Mouse (Mus musculus): ENCODE measurements around the gene Gm21992.
"Not testable (repeated sequence)": the region's sequence is repeated elsewhere in the genome, so short reads cannot be mapped to it uniquely, and the experiment has no call there.

Gm21992 gene

DNA sequence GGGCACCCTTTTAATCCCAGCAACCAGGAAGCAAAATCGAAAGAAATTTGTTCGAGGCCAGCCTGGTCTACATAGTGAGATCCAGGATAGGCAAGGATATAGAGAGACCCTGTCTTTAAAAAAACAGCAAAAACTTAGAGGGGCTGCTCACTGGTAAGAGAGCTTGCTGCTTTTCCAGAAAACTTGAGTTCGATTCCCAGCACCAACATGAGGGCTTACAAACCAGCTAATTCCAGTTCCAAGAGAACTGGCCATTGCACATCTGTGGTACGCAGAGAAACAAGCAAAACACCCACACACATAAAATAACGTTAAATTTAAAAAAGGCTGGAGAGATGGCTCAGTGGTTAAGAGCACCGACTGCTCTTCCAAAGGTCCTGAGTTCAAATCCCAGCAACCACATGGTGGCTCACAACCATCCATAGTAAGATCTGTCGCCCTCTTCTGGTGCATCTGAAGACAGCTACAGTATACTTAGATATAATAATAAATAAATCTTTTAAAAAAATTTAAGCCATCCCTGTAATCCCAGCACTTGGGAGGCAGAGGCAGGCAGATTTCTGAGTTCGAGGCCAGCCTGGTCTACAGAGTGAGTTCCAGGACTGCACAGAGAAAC is 1.0 kb upstream of the Gm21992 start:
- not testable (repeated sequence) for DNase-seq (ENCODE audit: low spot score)

DNA sequence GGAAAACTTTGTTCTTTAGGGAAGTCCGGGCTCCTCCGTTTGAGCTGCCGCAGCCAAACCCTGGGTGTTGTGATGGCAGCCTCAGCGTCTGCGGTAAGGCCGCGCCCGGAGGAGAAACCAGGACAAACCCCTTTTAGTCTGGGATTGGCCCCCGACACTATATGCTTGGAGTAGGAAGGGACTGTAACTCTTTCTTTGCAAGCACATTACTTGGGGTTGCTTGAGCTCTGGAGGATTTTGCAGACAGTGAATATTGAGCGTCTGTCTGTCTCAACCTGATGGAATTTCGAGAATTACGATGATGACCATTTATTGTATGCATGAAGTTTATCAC is 464 bp upstream of the Gm21992 start:
- DNase-seq (ENCODE audit: low spot score): no peak

DNA sequence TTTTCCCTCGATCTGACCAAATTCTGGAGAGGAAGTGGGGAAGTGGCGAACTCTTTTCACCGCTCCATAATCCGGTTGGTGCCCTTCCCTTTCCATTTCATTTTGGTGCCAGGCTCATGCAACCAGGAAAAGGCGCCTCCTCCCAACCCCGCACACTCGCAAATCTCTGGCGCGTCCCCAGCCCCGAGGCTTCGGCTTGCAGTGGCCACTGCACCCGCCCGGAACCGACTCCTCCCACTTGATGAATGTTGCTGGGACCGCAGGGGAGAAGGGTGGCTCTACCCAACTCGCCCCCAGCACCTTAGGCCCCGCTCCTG is 708 bp downstream of the Gm21992 start:
- no peak for DNase-seq (ENCODE audit: low spot score)

DNA sequence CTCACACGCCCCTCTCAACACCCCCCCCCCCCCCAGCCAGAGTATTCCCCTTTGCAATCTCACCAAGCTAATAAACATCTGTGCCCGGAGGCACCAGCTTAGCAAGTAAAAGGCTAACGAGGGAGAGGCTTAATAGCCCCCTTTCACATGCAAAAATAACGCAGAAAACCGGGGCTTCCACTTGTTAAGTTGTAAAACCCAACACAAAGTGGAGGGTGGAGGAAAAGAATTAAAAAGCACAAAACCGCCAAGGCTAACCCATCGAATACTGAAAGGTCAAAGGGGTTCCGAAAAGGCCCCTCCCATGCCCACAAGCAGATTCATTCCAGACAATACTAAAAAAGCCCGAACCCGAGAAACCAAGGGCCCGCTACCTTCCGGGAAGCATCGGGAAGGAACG is 1.1 kb downstream of the Gm21992 start:
- DNase-seq (ENCODE audit: low spot score): no peak

DNA sequence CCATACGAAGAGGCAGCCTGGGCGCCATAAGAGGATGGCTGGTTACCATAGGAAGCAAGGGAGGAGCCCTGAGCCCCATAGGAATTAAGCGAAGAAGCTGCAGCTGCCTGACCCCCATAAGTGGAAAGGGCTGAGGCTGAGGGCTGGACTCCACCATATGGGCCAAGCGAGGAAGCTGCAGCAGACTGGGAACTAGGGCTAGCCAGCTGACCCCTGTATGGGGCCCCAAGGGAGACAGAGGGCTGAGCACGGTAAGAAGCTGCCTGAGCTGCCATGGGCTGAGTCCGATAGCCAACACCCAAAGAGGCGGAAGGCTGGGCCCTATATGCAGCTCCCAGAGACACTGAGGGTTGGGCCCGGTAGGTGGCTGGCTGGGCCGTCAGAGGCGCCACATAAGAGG is 8.1 kb downstream of the Gm21992 start:
- DNase-seq (ENCODE audit: low spot score): no peak

DNA sequence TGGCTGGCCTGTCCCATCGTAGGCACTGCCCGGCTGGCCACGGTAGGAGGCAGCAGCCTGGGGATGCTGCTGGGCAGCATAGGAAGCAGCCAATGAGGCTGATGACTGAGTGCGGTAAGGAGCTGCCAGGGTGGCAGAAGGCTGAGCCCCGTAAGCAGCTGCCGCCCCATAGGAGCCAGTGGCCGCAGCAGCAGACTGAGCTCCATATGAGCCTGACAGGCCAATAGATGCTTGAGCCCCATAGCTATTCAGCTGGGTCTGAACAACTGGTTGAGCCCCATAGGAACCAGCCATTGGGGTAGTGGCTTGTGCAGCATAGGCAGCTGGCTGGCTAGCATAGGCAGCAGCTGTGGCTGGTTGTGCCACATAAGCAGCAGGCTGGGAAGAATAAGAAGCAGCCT is 8.7 kb downstream of the Gm21992 start:
- no peak for DNase-seq (ENCODE audit: low spot score)

DNA sequence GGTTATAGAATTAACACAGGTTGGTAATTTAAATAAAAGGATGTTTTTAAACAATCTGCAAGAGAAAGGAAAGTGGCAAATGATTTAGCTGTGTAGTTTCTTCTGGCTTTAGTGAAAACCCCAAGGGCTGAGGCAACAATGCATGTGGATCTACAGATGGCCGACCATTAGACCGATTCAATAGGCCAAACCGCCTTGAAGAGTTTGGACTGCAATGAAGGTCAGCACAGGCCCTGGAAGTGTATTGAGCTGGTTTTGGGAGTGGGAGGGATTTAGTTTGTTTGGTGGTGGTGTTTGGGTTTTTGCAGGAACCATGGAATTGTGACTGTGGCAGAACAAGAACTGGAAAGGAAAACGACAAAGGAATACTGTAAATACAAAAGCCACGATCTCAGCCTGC is 12.3 kb downstream of the Gm21992 start:
- DNase-seq (ENCODE audit: low spot score): no peak

DNA sequence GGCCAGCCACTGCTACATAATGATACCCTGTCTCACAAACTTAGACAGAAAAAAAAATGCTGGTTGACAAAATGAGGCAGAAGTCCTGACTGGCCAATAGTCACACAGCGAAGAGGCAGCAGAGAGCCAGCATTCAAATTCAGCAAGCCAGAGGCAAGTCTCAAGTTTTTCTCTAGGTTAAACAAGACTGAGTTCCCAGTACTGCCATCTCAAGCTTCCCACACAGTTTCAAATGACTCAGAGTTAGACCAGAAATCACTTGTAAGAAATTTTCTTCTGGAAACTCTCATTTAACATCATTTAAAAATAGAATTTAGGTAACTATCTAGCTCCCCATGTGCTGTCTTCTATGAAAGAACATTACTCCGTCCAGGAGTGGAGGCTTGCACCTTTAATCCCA is 13.6 kb downstream of the Gm21992 start:
- no peak for DNase-seq (ENCODE audit: low spot score)

DNA sequence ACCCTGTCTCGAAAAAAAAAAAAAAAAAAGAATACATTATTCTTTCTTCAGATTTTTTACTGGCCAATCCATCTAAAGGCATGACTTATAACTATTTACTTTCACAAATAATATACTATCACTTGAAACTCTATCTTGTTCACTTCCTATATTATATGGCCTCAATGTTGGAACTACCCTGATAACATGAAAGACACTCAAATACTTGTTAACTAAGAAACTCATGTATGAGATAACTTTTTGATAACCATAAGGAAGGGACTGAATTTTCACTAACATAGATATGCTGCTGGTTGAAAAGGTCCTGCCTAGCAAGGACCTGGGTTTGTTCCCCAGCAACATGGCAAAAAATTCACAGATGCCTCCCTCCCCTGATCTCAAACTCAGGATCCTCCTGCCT is 15.5 kb downstream of the Gm21992 start:
- DNase-seq (ENCODE audit: low spot score): no peak

DNA sequence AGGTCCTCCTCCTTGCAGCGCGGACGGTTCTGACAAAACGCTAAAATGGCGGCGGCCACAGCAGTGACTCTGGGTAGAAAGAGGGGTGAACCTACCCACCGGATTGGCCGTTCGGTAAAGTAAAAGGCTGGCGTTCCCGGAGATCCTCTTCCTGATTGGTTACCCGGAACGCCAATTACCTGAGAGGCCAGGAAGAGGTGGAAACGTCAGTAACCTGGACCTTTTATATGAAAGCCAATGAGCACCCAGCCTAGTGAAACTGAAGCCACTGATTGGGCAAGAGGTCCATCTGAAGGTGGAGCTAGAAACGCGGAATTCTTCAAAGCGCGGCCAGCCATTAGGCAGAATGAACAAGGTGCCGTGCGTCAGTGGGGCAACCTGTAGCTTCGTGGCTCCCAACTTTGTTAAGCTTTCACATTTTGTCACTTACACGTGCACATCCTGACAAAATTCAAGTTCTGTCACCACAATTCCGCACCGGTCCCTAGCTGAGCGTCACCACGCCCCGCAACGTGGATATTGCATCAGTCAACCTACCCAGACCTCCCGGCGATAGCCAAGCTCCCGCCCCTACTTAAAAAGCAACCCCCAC is 17.5 kb downstream of the Gm21992 start, which contains the start of gene Rbm4:
Gene Rbm4 (minus strand): TSS at position 71 of the 592 bp plus-strand sequence.
- peak; percentile 92 for DNase-seq (ENCODE audit: low spot score)

DNA sequence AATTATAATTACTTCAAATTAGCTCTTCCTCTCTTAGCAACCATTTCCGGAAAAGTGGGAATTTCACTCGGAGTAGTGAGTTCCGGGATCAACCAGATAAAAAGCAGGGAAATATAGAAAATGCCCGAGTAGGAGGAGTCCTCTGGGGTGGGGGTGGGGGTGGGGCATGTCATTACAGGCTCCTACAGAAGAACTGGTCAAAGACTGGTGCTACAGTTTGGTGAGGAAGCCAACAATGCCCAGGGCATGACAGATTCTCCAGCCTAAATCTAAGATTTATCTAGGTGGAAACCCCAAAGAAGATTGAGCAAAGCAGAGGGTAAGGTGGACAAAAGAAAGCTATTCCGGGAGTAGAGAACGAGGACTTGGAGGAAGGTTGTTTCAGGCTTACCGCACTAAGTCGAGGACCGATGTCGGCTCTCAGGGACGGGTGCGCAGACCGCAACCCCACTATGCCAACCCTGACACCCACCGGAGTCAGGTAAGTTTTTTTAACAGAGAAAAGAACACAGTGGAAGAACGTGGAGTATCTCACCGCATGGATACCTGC is 18.1 kb downstream of the Gm21992 start:
- DNase-seq (ENCODE audit: low spot score): no peak

DNA sequence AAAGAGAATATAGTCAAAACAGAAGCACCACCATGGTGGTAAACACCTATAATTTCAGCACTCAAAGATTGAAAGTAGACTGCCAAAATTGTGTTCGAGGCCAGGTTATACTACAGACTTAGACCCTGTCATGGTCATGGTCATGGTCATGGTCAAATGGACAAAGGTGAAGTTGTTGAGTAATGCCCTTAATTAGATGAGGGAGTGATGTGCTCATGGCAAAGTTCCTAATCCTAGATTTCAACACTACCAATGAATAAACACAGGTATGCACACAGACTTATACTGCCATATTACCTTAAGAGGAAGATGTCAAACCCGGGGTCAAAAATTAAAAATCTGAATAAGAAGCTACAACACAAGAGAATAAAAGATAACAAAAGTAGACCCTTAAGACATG is 25.1 kb downstream of the Gm21992 start:
- no peak for DNase-seq (ENCODE audit: low spot score)

DNA sequence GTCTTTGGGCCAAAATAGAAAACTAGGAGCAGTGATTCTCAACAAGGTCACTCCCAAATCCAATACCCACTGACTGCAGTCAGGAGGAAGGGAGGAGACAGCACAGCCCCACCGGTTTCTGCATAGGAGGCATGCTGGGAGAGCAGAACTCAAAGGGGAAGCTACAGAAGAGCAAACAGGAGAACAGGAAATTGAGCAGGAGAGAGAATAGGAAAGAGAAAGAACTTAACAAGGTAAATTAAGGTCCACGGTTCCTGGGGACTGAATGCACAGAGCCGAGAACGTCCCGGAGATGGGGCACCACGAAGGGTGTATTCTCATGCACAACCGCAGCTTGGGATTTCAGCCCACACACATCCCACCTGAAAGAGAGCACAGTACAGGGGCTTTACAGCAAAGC is 26.2 kb downstream of the Gm21992 start:
- DNase-seq (ENCODE audit: low spot score): no peak

DNA sequence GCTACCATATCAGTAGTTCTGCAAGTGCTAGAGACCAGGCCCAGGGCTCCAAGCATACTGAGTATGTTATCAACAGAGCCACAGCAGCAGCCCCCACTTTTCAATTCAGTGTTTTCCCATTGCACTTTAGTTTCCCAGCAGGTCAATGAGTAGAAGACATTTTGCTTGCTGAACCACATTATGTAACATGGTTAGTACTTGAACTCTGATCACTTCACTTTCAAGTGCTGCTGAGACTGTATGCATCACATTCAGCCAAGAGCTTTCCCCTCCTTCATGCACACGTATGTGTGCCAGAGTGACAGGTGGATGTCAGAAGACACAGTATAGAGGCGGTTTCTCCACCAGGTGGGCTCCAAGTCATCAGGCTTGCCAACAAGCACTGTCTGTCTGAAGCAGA is 28.5 kb downstream of the Gm21992 start:
- no peak for DNase-seq (ENCODE audit: low spot score)

DNA sequence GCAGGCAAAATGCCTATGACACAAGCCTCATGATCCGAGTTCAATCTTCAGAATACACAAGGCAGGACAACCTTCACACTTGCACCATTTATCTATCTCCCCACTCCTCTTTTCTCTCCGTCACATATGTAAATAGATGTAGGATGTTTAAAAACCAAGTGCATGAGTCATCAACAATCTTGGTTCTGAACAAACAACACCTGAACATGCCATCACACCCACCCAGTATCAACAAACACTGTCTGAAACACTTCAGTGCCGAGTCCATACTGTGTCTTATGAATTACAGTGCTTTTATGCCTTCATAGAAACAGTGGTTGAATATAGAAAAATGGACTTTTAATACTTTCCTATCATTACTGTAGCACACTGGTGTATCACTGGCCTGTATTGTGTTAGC is 38.6 kb downstream of the Gm21992 start:
- no peak for DNase-seq (ENCODE audit: low spot score)

DNA sequence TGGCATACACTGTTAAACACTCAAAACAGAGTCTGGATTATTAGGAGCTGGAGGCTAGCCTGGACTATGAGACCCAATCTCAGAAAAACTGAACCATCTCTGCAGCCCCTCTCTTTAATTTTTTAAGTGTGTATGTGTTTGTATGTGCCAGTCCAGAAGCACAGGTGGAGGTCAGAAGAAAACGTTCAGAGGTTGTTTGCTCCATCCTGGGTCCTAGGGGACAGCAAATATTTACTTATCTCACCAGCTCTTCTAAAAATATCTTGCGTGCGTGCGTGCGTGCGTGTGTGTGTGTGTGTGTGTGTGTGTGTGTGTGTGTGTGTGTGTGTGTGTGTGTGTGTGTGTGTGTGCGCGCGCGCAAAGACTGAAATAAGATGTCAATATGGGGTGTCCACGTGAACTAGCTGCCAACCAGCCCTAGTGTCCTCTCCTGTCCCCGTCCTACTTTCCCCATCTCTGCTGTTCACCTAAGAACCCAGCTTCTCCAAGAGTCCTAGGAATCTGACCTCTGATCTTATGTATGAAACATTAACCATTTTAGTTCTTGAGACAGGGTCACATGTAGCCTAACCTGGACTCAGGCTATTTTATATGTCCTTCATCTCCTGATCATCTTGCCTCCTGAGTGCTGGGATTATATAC is 43.8 kb downstream of the Gm21992 start:
- DNase-seq (ENCODE audit: low spot score): no peak

DNA sequence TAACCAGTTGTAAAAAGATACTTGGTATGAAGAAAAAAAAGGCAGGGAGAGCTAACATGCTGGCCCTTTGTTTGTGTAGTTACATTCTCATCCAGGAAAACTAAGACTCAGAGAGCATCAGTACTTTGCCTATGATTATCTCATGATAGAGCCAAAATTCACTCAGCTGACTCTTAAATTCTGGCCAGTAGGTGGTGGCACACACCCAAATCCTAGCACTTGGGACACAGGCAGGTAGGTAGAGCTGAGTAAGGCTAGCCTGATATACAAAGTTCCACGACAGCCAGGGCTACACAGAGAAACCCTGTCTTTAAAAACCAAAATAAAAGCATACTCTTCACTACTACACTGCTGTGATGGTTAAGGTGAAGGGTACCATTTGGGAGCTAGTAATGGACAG is 48.5 kb downstream of the Gm21992 start:
- no peak for DNase-seq (ENCODE audit: low spot score)

DNA sequence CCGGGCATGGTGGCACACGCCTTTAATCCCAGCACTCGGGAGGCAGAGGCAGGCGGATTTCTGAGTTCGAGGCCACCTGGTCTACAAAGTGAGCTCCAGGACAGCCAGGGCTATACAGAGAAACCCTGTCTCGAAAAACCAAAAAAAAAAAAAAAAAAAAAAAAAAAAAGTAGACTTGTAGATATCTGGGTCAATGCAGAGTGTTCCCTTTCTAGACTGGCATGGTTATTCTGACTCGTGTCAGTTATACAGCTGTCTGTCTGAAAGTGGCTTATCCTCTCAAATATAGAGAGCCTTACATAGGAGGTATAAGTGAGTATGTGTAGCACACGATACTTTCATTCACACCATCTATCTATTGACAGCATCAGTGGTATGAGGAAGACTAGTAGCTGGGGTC is 50.9 kb downstream of the Gm21992 start:
- not testable (repeated sequence) for DNase-seq (ENCODE audit: low spot score)

DNA sequence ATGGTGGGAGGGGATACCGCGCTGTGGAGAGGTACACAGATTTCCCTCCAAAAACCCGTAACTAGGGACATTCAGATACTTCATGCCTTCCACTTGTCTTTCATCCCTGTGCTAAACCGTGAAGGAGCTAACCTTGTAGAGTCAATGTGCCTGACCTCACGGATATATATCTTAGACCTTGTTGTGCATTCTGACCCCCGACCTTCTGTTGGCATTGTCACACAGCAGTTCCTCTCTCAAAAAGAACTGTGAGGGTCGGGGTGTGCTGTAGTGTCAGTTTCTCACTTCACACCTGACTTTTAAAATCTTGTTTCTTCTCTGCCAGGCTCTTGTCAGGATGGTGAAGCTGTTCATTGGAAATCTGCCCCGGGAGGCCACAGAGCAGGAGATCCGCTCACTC is 54.5 kb downstream of the Gm21992 start:
- DNase-seq (ENCODE audit: low spot score): no peak

DNA sequence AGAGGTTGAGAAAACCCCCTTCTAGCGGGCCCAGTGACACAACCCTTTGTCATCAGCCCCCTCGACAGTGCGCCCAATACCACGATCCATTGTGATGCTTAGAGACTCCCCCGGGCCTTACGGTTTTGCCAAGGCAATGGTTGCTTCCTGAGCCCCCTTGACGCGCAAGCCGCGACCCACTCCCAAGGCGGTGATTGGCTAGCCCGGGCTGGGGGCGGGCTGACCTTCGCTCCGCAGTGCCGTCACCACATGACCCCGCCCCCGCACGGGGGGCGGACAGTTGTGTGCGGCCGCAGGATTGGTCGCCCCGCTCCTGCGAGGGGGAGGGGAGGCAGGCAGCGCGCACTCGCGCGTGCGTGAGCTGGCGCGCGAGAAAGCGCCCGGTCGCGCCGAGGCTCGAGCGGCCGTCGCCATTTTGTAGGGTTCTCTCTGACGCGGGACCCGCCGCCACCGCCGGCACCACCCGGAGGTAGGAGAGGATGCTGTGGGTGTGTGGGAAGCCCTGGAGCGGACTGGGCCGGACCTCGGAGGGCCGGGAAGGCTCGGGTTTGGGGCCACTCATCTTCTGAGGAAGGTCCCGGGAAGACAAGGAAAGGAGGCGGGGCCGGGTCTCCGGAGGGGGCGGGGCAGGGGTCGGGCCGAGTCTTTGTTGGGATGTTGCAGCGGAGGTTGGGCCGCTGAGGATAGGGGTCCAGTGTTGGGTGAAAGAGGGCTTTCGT is 55.1 kb downstream of the Gm21992 start, which contains the start of gene Rbm4b:
Gene Rbm4b (plus strand): TSS at position 305 of the 719 bp plus-strand sequence.
- peak; percentile 94 for DNase-seq (ENCODE audit: low spot score)

DNA sequence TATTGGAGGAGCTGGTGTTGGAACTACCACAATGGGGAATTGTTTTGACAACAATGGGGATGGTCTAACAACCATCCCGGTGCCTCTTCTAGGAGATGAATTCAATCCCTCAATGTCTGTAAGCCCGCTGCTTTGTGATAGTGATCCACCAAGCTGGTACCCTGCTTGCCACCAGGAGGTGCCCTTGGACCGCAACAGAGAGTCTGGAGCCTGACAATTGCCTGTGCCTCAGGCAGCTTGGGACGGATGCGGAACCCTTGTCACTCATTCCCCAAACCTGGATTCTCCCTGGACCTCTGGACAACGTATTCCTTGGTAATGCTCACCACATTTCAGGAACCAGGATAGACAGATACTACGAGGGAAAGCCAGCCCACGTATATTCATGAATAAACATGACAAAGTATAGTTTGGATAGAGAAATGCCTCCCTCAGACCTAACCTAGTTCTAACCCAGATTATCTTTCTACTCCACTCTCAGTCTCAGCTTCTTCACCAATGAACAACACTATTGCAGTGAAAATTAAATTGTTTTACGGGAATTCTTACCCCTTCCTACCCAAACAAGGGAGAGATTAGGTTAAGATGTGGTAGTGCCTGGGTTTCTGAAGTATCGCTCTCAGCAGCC is 55.7 kb downstream of the Gm21992 start:
- peak; percentile 78 for DNase-seq (ENCODE audit: low spot score)

DNA sequence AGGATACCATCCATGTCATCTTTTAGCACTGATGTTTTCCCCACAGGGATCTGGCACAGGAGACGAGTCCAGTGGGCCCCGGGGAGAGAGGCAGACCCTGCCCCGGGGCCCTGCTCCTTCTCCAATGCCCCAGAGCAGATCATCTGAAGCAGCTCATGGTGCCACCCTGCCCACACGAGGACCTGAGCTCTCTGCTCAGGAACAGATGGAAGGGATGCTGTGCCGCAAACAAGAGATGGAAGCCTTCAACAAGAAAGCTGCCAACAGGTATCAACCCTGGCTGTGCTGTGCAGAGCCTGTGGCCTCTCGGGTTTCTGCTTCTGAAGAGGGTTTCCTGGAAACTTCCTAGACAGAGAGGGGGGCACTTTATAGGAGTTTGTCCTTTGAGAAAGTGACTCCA is 61.4 kb downstream of the Gm21992 start:
- DNase-seq (ENCODE audit: low spot score): no peak

DNA sequence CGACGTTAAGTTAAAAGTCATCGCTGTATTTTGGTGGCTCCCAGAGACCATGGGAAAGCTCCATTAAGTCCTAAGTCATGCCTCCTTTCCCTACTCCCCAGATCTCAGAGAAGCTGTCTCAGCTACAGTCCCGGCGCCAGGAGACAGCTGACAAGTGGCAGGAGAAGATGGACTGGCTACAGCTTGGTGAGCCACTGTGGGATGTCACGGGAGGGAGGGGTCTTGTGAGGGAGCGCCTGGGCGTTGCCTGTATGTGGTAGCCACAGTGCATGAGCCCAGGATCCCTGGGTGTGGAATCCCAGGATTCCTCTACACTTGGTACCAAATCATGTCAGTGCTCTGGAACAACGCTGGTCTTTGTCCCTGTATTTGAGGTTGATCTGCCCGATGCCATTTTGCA is 62.9 kb downstream of the Gm21992 start:
- no peak for DNase-seq (ENCODE audit: low spot score)
